26 mouse cellular contexts compared by ENCODE assay signal in the genomic region with DNA sequence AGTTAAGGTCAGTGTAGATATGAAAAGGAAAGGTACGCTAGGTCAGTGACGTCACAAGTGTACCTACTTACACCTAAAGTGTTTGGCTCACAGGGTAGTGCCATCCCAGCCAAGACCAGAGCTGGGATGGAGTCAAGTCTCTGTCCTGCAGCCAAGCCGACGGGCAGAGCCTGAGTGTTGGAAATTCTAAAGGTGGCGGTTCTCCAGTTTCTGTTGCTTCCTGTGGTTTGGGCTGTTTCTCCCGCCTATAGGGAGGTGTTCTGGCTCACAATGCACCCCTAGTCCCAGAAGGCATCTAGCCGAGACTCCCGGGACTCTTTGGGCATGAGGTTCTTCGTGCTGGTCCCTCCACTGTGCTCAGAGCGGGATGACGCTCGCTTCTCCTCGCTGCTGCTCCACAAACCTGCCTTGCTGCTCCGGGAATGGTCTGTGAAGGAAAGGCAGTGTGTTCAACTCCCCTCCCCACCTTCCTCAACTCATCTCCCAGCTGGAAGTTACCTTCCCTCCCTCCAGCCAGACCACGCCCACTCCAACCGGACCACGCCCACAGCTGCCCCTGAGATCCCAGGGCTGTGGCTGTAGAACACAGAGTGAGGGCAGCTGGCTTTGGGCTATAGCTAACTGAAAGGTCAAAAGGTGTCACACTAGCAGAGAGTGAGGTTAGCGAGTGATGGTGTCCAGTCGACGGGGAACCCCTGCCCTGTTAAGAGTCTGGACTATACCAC.
A peak's percentile ranks its signal among the peaks of the same experiment; 100 is the strongest.
DNase-seq lines count a peak whose midpoint lies in the region; ATAC-seq and TF ChIP-seq lines count a peak whose summit lies in the region.
"Had no signal": no experiment of that assay in that cellular context is flagged by ENCODE, and none has a peak within 500 bp of the region (broad histone marks: within the 10 kb centered on the region; RNA-seq: fewer than 3 reads in every experiment).

No protein-coding gene starts in this region.

- H3K36me3 ChIP-seq in CH12.LX (replicated peaks in 1 of 2; ENCODE audit: control insufficient read depth in 1 of 2, insufficient read depth in 1 of 2, low read length in 1 of 2), result peaks cover 78 to 94% of the 10 kb centered on the region in 2 experiments
- H3K36me3 ChIP-seq in E14TG2a.4 (ENCODE audit: insufficient read depth, low read length), result peaks cover 41% of the 10 kb centered on the region
- H3K36me3 ChIP-seq in hindbrain, postnatal 0 days (ENCODE audit: insufficient read depth, low read length), result peaks cover 44% of the 10 kb centered on the region
- H3K36me3 ChIP-seq in midbrain, embryonic 10.5 days, result peaks cover 89% of the 10 kb centered on the region

- H3K9ac ChIP-seq in CH12.LX (ENCODE audit: insufficient read depth, low read depth), result no peak overlapping the region
- no peak overlapping the region for H3K9ac ChIP-seq in hindbrain, postnatal 0 days (replicated peaks; ENCODE audit: low read length)
- H3K9ac ChIP-seq: forebrain, embryonic 15.5 days; kidney, embryonic 15.5 days; limb, embryonic 12.5 days; liver, embryonic 13.5 days; midbrain, embryonic 13.5 days had no signal

- H3K4me3 ChIP-seq in CH12.LX (replicated peaks in 1 of 3; ENCODE audit: low read depth in 2 of 3, low read length in 2 of 3, poor library complexity in 1 of 3), result no peak overlapping the region
- H3K4me3 ChIP-seq in E14TG2a.4 (replicated peaks; ENCODE audit: low read length), result peak overlapping the region; percentile 57
- H3K4me3 ChIP-seq in hindbrain, postnatal 0 days (ENCODE audit: low read length), result no peak overlapping the region
- no peak overlapping the region for H3K4me3 ChIP-seq in midbrain, embryonic 10.5 days
- H3K4me3 ChIP-seq: embryonic facial prominence, embryonic 10.5 days; forebrain, embryonic 15.5 days; hindbrain, embryonic 10.5 days; kidney, embryonic 15.5 days; limb, embryonic 12.5 days; liver, embryonic 13.5 days; midbrain, embryonic 13.5 days had no signal

- in situ Hi-C loops in CH12.LX (cut with MboI; ENCODE audit: low pct_ligation_motif_present, low pct_unique_long_range_greater_than_20kb, low sequenced_read_pairs), result loop anchor here (25.0 kb wide), 1 partner anchor 252 kb away; no protein-coding TSS in a partner anchor

- H3K79me2 ChIP-seq in CH12.LX (replicated peaks; ENCODE audit: control insufficient read depth, extremely low read depth, insufficient read depth, poor library complexity, severe bottlenecking), result peaks cover 13% of the 10 kb centered on the region; the same call in 1 of the 2 replicates

- TF ChIP-seq EP300 in CH12.LX (IDR thresholded peaks at IDR 0.05; ENCODE audit: low read length), result no peak

- WGBS in hindbrain, postnatal 0 days, result 86% methylated on average over 20 of the region's 20 CpGs
- WGBS in midbrain, embryonic 10.5 days, result 87% methylated on average over 20 of the region's 20 CpGs

- ATAC-seq in hindbrain, postnatal 0 days, result no peak
- ATAC-seq: forebrain, embryonic 15.5 days; midbrain, embryonic 13.5 days; Patski had no signal

- dilution Hi-C loops in CH12.LX (cut with MboI; ENCODE audit: extremely low pct_ligation_motif_present, extremely low pct_unique_long_range_greater_than_20kb, low sequenced_read_pairs), result no loop called here

- H3K4me2 ChIP-seq in CH12.LX (ENCODE audit: insufficient read depth, low read depth, poor library complexity, severe bottlenecking), result no peak overlapping the region
- H3K4me2 ChIP-seq in hindbrain, postnatal 0 days (ENCODE audit: low read depth, low read length), result no peak overlapping the region
- H3K4me2 ChIP-seq: forebrain, embryonic 15.5 days; heart, embryonic 11.5 days; kidney, embryonic 15.5 days; limb, embryonic 12.5 days; liver, embryonic 13.5 days; midbrain, embryonic 13.5 days had no signal

- TF ChIP-seq RAD21 in CH12.LX (IDR thresholded peaks at IDR 0.05; ENCODE audit: low read depth, low read length), result no peak

- TF ChIP-seq POLR2A in CH12.LX (IDR thresholded peaks at IDR 0.05; ENCODE audit: low read depth, low read length), result no peak

- no peak for TF ChIP-seq CTCF in CH12.LX (conservative IDR thresholded peaks at IDR 0.05 in 1 of 2, IDR thresholded peaks at IDR 0.05 in 1 of 2; ENCODE audit: low read depth in 2 of 2, low read length in 2 of 2)
- TF ChIP-seq CTCF in E14TG2a.4 (conservative IDR thresholded peaks at IDR 0.05; ENCODE audit: low read length), result no peak
- no peak for TF ChIP-seq CTCF in hindbrain, postnatal 0 days (IDR thresholded peaks at IDR 0.05; ENCODE audit: low read depth)

- DNase-seq in CH12.LX (ENCODE audit: extremely low read depth) (no peak), ZHBTc4 (ENCODE audit: low read depth, low spot score) (peak; percentile 92)
- peak; percentile 65 to 75 for DNase-seq in cerebellum, postnatal 14 days
- DNase-seq in hindbrain, postnatal 0 days (ENCODE audit: low spot score), result no peak
- DNase-seq in midbrain, embryonic 10.5 days (ENCODE audit: low spot score), result no peak
- DNase-seq in urinary bladder, postnatal 25 days (ENCODE audit: low spot score), result no peak
- DNase-seq: adrenal gland, postnatal 25 days; heart, adult 11 months; heart, postnatal 10 days; kidney, adult 11 months; kidney, postnatal 36 days; liver, embryonic 13.5 days; lung, adult 2 months; right cerebral cortex, postnatal 25 days; spleen, adult 18-20 months; thymus, postnatal 14 days had no signal

- H3K4me1 ChIP-seq in CH12.LX (ENCODE audit: control insufficient read depth in 1 of 2, insufficient read depth in 2 of 2), result peaks cover 34 to 62% of the 10 kb centered on the region in 2 experiments
- peaks cover 79% of the 10 kb centered on the region for H3K4me1 ChIP-seq in E14TG2a.4 (replicated peaks; ENCODE audit: low read depth, low read length)
- H3K4me1 ChIP-seq in hindbrain, postnatal 0 days (ENCODE audit: insufficient read depth, low read length), result no peaks in the 10 kb centered on the region
- H3K4me1 ChIP-seq in midbrain, embryonic 10.5 days, result peaks cover 5% of the 10 kb centered on the region; the same call in 1 of the 2 replicates
- H3K4me1 ChIP-seq: forebrain, embryonic 15.5 days had no signal

- H3K27me3 ChIP-seq in CH12.LX (replicated peaks) (no peaks in the 10 kb centered on the region), E14TG2a.4 (ENCODE audit: insufficient read depth, low read length) (peaks cover 24% of the 10 kb centered on the region)
- no peaks in the 10 kb centered on the region for H3K27me3 ChIP-seq in hindbrain, postnatal 0 days (ENCODE audit: insufficient read depth, low read length)
- H3K27me3 ChIP-seq in midbrain, embryonic 10.5 days (ENCODE audit: low read depth, poor library complexity, severe bottlenecking), result no peaks in the 10 kb centered on the region
- H3K27me3 ChIP-seq: forebrain, embryonic 15.5 days; kidney, embryonic 15.5 days; limb, embryonic 12.5 days; liver, embryonic 13.5 days; midbrain, embryonic 13.5 days; Patski had no signal

- H3K9me3 ChIP-seq in CH12.LX (replicated peaks; ENCODE audit: low read length), result peaks cover 5% of the 10 kb centered on the region
- no peaks in the 10 kb centered on the region for H3K9me3 ChIP-seq in E14TG2a.4 (ENCODE audit: low read length)
- no peaks in the 10 kb centered on the region for H3K9me3 ChIP-seq in hindbrain, postnatal 0 days (ENCODE audit: low read length)
- no peaks in the 10 kb centered on the region for H3K9me3 ChIP-seq in midbrain, embryonic 10.5 days (replicated peaks)
- H3K9me3 ChIP-seq: embryonic facial prominence, embryonic 10.5 days; forebrain, embryonic 15.5 days; G1E; hindbrain, embryonic 10.5 days; kidney, embryonic 15.5 days; limb, embryonic 12.5 days; liver, embryonic 13.5 days; midbrain, embryonic 13.5 days had no signal

- H3K27ac ChIP-seq in CH12.LX (ENCODE audit: insufficient read depth, low read depth), result peak overlapping the region; percentile 21; the same call in 1 of the 2 replicates
- H3K27ac ChIP-seq in hindbrain, postnatal 0 days, result no peak overlapping the region
- no peak overlapping the region for H3K27ac ChIP-seq in midbrain, embryonic 10.5 days (replicated peaks)
- H3K27ac ChIP-seq: embryonic facial prominence, embryonic 10.5 days; forebrain, embryonic 15.5 days; hindbrain, embryonic 10.5 days; kidney, embryonic 15.5 days; limb, embryonic 12.5 days; liver, embryonic 13.5 days; midbrain, embryonic 13.5 days had no signal

TF ChIP-seq in CH12.LX, 34 proteins besides CTCF, POLR2A, EP300 and RAD21:
- TF ChIP-seq MAZ (IDR thresholded peaks at IDR 0.05; ENCODE audit: low read depth, low read length) (no peak), MYC (IDR thresholded peaks at IDR 0.05; ENCODE audit: low read depth, low read length) (no peak), IRF4 (IDR thresholded peaks at IDR 0.05; ENCODE audit: low read depth, low read length) (no peak), JUND (conservative IDR thresholded peaks at IDR 0.05; ENCODE audit: low read depth, low read length) (no peak)

Comparison
In these comparisons a context has a peak if more than half of its experiments do, and no peak if none do; other contexts are left out.
1. DNase-seq: peak in ZHBTc4 (single experiment) and cerebellum, postnatal 14 days (2 of 2); none in CH12.LX (single experiment), hindbrain, postnatal 0 days (single experiment), midbrain, embryonic 10.5 days (single experiment) and urinary bladder, postnatal 25 days (single experiment).